Mouse (Mus musculus): ENCODE results near the gene Nell1. TPM values are rescaled to one million over a fixed set of nuclear protein-coding genes. Genes with fewer than 3 reads are reported as not detected.

Gene Nell1
- polyA plus RNA-seq (2014; fragmentation: Illumina TruSeq; extraction: RNeasy Lipid Tissue Mini Kit (QIAGEN cat#74804); ENCODE audit: low read depth, low replicate concordance): 0.18 TPM

GRCm38 (mm10) chr7:49974841-49975440 is at the start of gene Nell1:
Nell1 (plus strand) TSS chr7:49974864.

GRCm38 (mm10) chr7:50598890-50599289 is 624.2 kb downstream of the Nell1 start, which contains the start of gene 4933405O20Rik:
4933405O20Rik (plus strand) TSS chr7:50599190.

Other genes with a start within 250 kb of the Nell1 start
- 16.6 TPM for gene Htatip2, start 215.7 kb upstream of the Nell1 start, polyA plus RNA-seq (2014; fragmentation: Illumina TruSeq; extraction: RNeasy Lipid Tissue Mini Kit (QIAGEN cat#74804); ENCODE audit: low read depth, low replicate concordance)
- gene Prmt3, start 196.5 kb upstream of the Nell1 start, polyA plus RNA-seq (2014; fragmentation: Illumina TruSeq; extraction: RNeasy Lipid Tissue Mini Kit (QIAGEN cat#74804); ENCODE audit: low read depth, low replicate concordance): 7.7 TPM
- gene Slc6a5, start 64.7 kb upstream of the Nell1 start, polyA plus RNA-seq (2014; fragmentation: Illumina TruSeq; extraction: RNeasy Lipid Tissue Mini Kit (QIAGEN cat#74804); ENCODE audit: low read depth, low replicate concordance): not detected